Mouse (Mus musculus) gastrocnemius, postnatal 4 days (tissue): Measurements from ENCODE around the gene Dedd. TPM values are rescaled to one million over a fixed set of nuclear protein-coding genes. Genes with fewer than 3 reads are reported as not detected.
A peak's percentile ranks its signal among the peaks of the same experiment; 100 is the strongest.

ENCODE experiments used
- DNase-seq, 2 experiments: peaks; one replicate each; pipeline ENCODE4 v3.0.0; 2021 to 2022; ENCODE audit warnings: low spot score in 2 of 2, mixed read lengths in 2 of 2
- long read RNA-seq, 2 experiments: library from polyadenylated mRNA; stranded (forward); transcript quantifications; one replicate each; pipeline ENCODE4 v2.0.0; 2021
- total RNA-seq, 2 experiments: library from RNA; stranded (reverse); gene quantifications; 2 replicates each; pipeline ENCODE4 v1.2.3; 2021

Dedd gene
- total RNA-seq, result 10 to 100 TPM; 33.5 to 33.6 TPM
- long read RNA-seq, experiment 1, transcript Dedd-204 (6 exons, 2,563 nt), result minor isoform, 7 of 24 reads
- long read RNA-seq, experiment 1, transcript Dedd-201 (5 exons, 1,618 nt), result major isoform, 13 of 24 reads
- long read RNA-seq, experiment 1, partial matches to known transcripts, result 0 of 24 reads
- long read RNA-seq, experiment 1, other reads (novel, unspliced or antisense), result 0 of 24 reads
- long read RNA-seq, experiment 2, transcript Dedd-201 (5 exons, 1,618 nt), result major isoform, 25 of 42 reads
- long read RNA-seq, experiment 2, transcript Dedd-204 (6 exons, 2,563 nt), result minor isoform, 8 of 42 reads
- long read RNA-seq, experiment 2, partial matches to known transcripts, result 0 of 42 reads
- long read RNA-seq, experiment 2, other reads (novel, unspliced or antisense), result 6 of 42 reads

GRCm38 (mm10) chr1:171328839-171329432, at the start of gene Dedd:
Gene Dedd (plus strand): TSS chr1:171329145.
- peak; percentile 77 to 90 for DNase-seq

- DNase-seq, result no peak
Observed at GRCm38 (mm10) chr1:171279721-171280120, 49.2 kb upstream of the Dedd start.

- no peak for DNase-seq
Observed at GRCm38 (mm10) chr1:171280250-171280915, 48.6 kb upstream of the Dedd start.

GRCm38 (mm10) chr1:171280916-171281527, 47.9 kb upstream of the Dedd start, which contains the start of gene Ppox:
Gene Ppox (minus strand): TSS chr1:171281186.
- DNase-seq, result peak; percentile 73 to 84

- peak; percentile 67 to 87 for DNase-seq
Observed at GRCm38 (mm10) chr1:171281528-171281923, 47.4 kb upstream of the Dedd start.

GRCm38 (mm10) chr1:171282086-171282805, 46.7 kb upstream of the Dedd start:
- peak in 1 of 2 experiments; percentile 14 for DNase-seq

- no peak for DNase-seq
Observed at GRCm38 (mm10) chr1:171283188-171284160, 45.5 kb upstream of the Dedd start.

- DNase-seq, result no peak
Observed at GRCm38 (mm10) chr1:171284491-171284890, 44.5 kb upstream of the Dedd start.

- no peak for DNase-seq
Observed at GRCm38 (mm10) chr1:171285096-171285892, 43.7 kb upstream of the Dedd start.

- no peak for DNase-seq
Observed at GRCm38 (mm10) chr1:171286517-171286916, 42.4 kb upstream of the Dedd start.

GRCm38 (mm10) chr1:171287136-171288081, 41.5 kb upstream of the Dedd start, which contains the start of gene Usp21:
Gene Usp21 (minus strand): TSS chr1:171287991.
- DNase-seq, result peak; percentile 89 to 94

GRCm38 (mm10) chr1:171288328-171288727, 40.6 kb upstream of the Dedd start:
- no peak for DNase-seq

GRCm38 (mm10) chr1:171293351-171293750, 35.6 kb upstream of the Dedd start:
- no peak for DNase-seq

GRCm38 (mm10) chr1:171293906-171294297, 35.0 kb upstream of the Dedd start:
- DNase-seq, result no peak

- peak in 1 of 2 experiments; percentile 79 for DNase-seq
Observed at GRCm38 (mm10) chr1:171294298-171295062, 34.5 kb upstream of the Dedd start, which contains the start of gene Ufc1. Gene Ufc1 (minus strand): TSS chr1:171295024.

GRCm38 (mm10) chr1:171295063-171295402, 33.9 kb upstream of the Dedd start:
- no peak for DNase-seq

- DNase-seq, result no peak
Observed at GRCm38 (mm10) chr1:171298226-171298625, 30.7 kb upstream of the Dedd start.
